Mouse (Mus musculus) Muller cell, postnatal 12 days (primary cell): ENCODE results near the gene H60b.
"Not testable (repeated sequence)": the region's sequence is repeated elsewhere in the genome, so short reads cannot be mapped to it uniquely, and the experiment has no call there.

Experiments
- DNase-seq: peaks from one replicate; pipeline ENCODE4 v3.0.0-alpha.2; 2015; ENCODE audit errors: inconsistent ontology term

Gene H60b

DNA sequence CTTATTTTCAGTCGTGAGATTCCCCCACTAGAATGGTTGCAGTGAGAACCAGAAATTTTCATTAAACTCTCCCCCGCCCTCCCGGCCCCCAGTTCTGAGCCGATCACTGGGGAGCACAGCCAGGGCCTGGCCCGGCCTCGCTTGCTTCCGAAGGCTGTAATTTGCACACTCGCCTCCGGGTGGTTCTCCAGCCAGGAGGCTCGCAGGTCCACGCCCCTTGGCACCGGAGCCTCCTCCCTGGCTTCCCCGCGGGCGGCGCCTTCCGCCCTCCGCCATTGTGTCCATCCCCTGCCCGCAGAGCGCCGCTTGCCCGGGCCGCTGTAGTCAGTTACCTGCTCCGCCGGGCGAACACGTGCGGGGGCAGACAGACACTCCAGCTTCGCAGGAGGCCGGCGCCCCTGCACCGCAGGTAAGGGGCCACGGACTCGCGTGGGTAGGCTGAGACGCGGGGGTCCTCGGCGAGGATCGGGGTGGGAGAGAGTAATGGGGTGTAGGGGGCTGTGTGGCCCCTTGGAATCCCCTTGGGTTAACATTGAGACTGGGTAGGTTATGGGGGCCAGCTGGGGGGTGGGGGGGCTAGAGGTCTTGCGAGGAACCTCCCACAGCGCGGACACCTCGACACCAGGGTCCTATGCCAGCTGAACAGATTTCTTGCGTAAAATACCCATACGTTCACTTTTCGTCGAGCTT, at the start of gene H60b, which contains the start of gene Raet1e:
TSS of gene H60b (plus strand) at position 277 of the 690 bp plus-strand sequence.
TSS of gene Raet1e (plus strand) at position 260 of the 690 bp plus-strand sequence.
- peak; percentile 82 for DNase-seq

DNA sequence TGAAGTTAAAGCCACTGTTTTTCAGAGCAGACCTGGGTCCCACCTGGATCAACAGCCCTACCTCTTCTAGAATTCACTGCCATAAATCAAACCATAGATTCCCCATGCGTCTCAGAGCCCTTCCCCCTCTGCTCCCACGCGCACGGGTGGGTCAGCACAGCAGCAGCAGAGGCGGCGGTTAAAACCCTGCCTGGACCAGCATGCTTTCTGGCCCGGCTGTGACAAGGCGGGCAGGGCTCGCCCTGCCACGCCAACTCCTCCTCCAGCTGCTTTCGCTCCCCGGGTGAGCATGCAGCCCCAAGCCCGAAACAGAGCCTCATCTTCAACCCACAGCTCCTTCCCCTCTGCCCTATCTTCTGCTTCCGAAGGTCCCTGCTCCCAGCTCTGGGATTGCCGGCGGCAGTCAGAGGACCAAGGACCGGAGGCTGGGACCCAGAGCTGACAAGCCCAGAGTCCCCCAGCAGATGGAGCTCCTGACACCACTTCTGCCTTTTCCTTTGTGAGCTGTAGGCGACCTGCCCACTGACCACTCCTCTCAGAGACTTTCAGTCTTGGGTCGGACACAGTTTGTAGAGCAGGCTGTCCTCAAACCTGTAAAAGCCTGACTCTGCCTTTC, 17.6 kb upstream of the H60b start:
- peak; percentile 84 for DNase-seq

DNA sequence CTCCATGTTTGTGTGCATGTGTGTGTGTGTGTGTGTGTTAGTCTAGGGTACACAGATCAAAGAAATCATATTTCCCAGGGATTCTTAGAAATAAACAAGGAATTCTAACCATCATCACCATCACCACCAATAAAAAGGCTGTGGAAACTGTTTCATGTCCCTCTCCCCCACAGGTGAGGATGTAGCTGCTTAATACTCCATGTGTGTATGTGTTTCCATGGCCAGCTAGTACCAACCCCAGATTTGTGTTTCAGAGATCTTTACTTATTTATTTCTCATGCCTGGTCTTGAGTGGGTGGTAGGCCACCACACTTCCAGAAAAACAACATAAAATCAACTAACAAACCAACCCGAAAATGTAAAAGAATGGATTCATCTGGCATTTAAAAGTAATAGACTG, 16.2 kb upstream of the H60b start:
- DNase-seq: peak; percentile 70

DNA sequence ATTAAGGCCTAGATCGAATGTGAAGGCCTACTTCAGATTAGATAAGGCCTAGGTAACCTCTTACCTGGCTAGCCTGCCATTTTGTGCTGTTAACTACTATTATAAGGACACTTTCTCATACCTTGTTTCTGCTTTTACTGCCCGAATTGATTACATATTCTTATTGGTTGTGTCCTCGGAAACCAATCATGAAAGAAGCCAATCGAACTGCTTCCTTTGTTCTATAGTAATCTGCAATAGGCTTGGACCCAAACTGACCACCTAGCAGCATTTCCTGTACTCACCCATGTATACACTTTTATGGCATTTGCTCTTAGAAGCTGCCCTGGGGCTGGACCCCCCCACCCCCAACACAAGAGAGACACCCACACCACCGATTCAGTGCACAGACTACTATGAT, 15.5 kb upstream of the H60b start:
- DNase-seq: no peak

- peak; percentile 85 for DNase-seq
These were observed 9.8 kb upstream of the H60b start for GRCm38 (mm10) chr10:22148441-22149072.

DNA sequence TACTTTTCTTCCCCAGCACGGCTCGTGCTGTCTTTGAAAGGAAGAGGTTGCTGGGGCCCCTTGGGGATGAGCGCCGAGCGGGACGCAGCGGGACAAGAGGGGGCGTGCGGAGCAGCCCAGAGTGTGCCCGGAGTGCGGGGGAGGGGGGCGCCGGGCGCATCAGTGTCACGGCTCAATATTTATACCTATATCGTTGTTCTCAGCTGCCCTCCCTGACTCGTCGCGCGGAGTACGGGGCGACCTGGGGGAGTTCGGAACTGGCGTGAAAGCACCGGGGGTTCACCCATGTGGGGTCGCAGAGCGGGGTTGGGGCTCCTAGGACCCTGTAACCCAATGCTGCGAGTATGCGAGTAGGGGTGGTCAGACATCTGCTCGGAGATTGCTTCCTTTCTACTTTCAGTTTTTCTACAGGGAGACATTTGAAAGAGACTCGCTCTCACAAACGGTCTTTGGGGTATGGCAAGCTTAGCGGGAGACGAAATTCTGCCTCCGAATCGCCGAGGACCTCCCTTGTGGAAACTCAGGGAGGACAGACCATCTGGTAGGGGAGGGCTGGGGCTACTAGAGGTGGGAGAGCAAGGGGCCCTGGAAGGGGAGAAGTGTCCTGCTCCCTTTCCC, 9.2 kb upstream of the H60b start, which contains the start of gene E030030I06Rik:
TSS of gene E030030I06Rik (minus strand) at position 198 of the 618 bp plus-strand sequence.
- peak; percentile 58 for DNase-seq

DNA sequence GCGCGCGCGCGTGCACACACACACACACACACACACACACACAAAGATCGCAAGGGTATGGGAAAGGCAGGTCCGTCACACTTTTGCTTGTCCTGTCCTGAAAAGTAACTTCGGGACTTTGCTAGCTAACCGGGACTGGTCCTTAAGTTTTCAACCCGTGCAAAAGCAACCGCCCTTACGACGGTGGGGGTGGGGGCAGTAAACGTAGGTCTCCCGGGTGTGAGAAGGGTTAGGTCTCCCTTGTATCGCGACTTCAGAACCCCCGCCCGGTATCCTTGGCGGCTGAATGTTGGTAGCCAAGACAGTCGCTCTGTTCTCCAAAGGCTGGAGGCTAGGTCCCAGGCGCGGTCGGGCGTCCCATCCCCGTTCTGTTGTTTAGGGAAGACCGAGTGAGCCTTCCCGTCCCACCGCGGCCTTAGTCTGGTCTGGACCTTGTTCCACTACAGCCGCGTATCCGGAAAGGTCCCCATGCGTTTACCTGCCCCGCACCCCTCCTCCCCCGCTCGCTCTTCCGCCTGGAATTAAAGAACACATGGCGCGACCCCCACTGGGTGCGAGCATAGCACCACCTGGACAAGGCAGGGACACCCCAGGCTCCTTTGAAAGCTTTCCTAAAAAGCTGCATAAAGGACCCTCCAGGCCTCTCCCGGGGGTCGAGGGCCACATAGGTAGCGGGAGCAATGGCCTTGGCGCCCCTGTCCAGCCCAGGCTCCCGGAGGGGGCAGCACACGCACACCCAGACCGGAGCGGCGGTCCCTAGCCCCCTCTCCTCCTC, 8.5 kb upstream of the H60b start:
- peak; percentile 12 for DNase-seq

GRCm38 (mm10) chr10:22150593-22150992, 7.8 kb upstream of the H60b start:
- peak; percentile 31 for DNase-seq

DNA sequence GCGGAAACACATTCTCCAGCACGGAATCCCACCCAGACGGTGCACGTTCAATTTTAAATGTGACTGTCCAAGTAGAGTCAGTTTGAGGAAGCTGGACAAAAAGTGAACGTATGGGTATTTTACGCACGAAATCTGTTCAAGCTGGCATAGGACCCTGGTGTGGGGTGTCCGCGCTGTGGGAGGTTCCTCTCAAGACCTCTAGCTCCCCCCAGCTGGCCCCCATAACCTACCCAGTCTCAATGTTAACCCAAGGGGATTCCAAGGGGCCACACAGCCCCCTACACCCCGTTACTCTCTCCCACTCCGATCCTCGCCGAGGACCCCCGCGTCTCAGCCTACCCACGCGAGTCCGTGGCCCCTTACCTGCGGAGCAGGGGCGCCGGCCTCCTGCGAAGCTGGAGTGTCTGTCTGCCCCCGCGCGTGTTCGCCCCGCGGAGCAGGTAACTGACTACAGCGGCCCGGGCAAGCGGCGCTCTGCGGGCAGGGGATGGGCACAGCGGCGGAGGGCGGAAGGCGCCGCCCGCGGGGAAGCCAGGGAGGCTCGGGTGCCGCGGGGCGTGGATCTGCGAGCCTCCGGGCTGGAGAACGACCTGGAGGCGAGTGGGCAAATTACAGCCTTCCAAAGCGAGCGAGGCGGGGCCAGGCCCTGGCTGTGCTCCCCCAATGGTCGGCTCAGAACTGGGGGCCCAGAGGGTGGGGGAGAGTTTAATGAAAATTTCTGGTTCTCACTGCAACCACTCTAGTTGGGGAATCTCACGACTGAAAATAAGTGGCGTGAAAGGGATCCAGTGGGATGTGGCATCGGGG, 7.1 kb upstream of the H60b start:
- DNase-seq: peak; percentile 29

DNA sequence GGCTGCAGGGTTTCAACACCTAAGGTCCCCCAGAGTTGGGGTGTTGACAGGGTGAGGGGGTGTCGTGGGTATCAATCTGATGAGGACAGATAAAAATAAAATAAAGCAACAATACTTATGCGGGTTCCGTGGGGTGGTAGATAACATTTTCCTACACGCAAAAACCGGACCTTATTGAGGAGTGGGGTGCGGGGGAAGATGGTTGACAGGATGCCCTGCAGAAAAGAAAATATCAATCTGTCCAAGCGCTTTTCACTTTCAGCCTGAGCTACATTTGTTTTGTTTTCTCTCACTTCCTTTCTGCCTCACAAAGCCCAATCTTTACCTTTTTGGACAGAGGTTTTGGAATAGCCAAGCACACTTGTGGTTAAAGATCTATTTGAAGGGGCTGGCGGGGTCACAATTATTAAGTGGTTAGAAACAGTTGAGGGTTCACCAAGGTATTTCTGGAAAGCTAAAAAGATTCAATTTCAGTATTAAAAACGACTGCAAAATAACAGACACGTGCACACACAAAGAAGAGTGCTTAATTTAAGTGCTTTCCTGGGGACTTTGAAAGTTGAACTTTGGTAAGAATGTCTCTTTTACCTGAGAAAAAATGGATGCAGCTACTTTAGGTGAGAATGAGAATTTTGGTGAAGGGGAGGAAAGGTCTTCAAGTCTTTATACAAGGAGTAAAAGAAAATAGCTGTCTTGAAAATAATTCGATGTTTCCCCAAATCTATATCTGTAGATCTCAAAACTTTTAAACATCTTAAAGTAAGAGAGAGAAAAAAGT, 6.3 kb upstream of the H60b start:
- peak; percentile 29 for DNase-seq

GRCm38 (mm10) chr10:22153147-22153690, 5.2 kb upstream of the H60b start:
- not testable (repeated sequence) for DNase-seq

GRCm38 (mm10) chr10:22154127-22154526, 4.3 kb upstream of the H60b start:
- peak; percentile 34 for DNase-seq

DNA sequence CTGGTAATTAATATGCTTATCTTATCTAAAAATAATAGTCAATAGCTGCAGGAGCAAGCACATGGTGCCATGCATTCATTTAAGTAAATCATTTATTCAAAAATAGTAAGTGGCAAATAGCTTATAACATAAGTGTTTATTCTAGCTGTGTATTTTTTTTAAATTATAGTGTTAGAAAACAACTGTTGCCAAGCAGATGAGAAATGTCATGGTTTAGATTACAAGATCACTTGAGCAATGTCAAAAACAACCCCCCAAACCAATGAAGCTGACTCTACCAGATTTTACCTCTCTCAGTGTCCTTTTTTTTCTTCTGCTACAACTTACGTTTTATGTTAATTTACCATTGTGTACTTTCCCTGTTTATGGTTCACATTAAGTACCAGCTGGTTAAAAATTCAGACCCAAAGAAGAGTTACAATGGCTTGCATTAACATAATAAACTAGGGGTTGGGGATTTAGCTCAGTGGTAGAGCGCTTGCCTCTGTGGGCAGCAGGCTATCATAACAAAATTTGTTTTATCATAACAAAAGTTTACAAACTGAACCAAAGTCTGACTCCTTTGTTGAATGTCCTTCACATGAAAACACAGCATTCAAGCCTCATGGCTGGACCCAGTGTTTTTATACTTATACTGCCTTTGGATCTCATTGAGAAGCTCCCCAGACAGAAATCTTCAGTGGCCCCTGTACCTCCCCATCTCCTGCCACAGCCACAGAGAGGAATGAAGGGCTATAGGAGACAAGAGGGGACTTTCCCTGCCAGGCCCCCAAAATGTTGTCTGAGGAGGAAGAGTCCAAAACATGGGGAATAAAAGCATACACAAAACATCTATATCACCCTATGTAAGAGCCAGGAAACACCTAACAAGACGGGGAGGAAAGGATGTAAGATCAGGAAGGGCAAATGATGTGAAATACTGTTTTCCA, 3.3 kb upstream of the H60b start:
- DNase-seq: no peak

DNA sequence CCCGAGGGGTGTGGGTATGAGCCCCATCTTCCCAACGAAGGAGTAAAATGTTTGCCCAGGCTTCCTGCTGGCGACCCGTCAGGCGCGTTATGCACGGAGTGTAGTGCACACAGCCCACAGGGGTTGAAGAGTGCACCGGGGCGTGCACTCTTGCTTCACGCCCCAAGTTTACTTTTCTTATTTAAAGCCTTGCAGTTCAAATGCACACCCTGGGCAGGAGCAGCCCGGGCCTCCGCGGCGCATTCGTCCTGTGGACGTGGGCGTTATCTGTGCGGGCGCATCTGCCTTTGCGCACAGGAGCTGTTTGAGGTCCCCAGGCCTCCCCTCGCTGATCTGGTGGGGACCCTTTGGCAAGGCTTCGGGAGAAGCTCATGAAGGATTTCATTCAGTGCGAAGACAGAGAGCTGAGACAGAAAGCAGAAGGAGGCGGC, 760 bp downstream of the H60b start:
- DNase-seq: peak; percentile 10

DNA sequence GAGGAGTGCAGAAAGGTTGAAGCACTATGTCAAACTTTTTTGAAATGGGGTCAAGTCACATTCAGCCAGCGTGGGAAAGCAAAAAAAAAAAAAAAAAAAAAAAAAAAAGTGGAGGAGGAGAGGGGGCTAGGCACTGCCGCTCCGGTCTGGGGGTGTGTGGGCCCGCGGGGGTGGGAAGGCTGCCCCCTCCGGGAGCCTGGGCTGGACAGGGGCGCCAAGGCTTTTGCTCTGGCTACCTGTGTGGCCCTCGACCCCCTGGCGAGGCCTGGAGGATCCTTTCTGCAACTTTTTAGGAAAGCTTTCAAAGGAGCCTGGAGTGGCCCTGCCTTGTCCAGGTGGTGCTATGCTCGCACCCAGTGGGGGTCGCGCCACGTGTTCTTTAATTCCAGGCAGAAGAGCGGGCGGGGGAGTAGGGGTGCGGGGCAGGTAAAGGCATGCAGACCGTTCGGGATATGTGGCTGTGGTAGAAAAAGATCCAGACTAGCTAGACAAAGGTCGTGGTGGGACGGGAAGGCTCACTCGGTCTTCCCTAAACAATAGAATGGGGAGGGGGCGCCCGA, 1.3 kb downstream of the H60b start:
- no peak for DNase-seq

- DNase-seq: not testable (repeated sequence)
These were observed 4.9 kb downstream of the H60b start for GRCm38 (mm10) chr10:22163279-22163678.

- DNase-seq: peak; percentile 18
These were observed 5.6 kb downstream of the H60b start for GRCm38 (mm10) chr10:22163705-22164583.
